Mouse (Mus musculus) 416B (cell line): ENCODE measurements around the gene Kcnd3.

ENCODE experiments used
- DNase-seq: peaks from one replicate; pipeline ENCODE4 v3.0.0; 2011; ENCODE audit warnings: low read depth

Gene Kcnd3

DNA sequence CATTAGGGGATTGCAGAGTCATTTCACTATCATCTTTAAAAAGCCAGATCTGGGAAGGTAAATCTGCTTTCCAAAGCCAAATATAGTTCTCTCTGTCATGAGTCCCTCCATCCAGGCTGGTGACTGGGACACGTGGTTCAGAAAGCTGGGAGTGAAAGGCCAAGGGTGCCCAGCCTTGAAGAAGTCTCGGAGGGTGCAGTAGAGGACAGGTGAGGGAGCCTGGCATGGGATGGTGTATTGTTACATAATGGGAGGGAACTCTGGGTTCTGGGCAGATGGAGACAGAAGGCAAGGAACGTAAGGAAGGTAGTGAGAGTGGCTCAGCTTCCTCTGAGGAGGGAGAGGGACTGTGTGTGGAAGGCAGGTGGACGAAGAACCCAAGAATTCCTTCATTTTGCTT is 5.5 kb downstream of the Kcnd3 start:
- no peak for DNase-seq

DNA sequence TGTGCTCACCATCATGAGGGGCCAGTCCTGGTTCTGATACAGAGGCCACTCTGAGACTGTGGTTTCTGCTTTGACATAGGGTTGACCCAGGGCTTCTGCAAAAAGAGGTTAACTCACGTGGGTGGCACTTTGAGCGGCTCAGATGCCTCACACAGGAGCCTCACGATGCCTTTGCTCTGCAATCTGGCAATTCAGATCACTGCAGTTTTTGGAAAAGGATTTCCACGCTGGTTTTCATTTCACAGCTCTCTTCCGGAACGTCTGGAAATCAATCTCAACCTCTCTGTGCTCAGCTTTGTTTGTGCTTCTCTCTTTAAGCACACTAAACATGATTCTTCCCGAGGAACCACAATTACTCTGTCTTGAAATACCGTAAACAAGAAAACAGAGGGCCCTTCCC is 14.4 kb downstream of the Kcnd3 start:
- DNase-seq = no peak

DNA sequence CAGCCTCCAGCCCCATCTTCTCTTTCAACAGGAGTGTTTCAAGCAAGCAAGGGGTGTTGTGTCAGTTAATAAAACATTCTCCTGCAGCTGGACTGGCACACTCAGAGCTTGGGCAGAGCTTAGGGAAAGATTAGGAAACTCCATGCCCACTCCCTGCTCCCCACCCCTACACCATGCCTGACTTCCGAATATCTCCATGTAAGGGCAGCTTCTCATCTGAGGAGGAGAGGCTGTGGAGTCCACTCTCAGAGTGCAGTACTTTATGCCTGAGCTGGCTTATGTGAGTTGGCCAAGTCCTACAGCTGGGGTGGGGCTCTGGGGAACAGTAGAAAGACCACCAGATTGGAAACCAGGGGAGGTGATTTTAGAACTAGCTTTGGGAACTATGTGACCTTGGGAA is 20.4 kb downstream of the Kcnd3 start:
- no peak for DNase-seq

DNA sequence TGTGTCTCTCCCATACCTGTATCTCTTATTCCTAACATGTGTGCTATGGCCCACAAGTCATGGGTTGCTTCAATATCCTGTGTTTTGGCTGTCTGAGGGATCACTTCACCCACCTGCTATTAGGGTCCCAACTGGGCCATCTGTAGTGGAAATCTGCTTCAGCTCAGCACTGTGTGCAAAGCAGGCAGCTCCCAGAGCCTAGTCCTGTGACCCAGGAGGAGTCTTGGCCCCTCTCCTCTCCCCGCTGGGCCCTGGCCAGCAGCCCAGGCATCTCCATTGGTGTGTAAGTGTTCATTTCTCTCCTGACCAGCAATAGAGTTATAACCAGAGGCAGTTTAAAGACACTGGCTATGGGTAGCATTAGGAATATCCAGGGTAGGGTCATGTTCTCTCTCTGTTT is 24.3 kb downstream of the Kcnd3 start:
- DNase-seq = no peak

DNA sequence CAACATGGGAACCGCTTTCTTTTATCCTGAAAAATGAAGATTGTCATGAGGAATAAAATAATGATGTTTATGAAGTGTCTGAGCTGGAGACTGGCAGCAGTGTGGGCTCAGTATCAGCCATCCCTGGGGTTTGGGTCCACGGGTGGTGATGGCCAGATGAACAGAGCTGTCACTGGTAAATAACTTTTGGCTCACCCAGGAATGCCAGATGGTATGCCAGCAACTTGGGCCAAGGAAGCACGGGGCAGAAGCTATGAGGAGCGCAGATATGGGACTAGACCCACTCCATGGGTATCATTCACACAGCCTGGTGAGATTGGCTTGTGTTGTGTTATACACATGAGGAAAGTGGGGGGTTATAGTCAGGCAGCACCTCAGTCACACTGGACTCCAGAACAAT is 26.7 kb downstream of the Kcnd3 start:
- DNase-seq = no peak

DNA sequence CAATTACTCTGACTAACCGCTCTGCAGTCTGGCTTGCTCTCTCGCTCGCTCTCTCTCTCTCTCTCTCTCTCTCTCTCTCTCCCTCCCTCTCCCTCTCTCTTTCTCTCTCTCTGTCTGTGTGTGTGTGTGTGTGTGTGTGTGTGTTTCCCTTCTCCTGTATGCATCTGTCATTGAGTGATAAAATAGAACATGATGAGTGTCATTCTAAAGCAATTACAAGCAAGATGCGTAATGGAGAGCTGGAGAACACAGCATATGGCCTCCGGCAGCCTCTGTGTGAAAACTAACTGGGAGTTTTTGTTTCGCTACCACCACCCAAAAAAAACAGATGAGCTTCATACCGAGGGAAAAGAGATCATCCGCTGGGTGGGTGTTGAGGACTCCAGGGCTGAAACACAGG is 29.3 kb downstream of the Kcnd3 start:
- no peak for DNase-seq

DNA sequence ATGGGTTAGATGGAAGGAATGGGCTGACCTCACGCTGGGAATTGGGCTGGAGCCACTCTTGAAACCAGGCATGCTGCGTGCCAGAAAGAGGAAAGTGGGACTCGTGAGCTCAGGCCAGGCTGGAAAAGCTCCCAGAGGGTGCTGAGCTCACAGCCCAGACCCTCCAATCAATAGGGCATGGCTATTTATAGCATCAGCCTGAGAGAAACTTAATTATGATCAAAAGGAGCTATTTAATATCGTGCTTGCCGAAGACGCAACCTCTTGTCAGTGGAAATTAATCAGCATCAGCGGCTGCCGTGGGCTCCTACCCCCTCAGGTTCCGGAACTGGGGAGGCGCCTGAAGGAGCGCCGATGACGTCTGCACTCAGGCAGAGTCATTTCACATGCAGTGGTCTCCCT is 31.5 kb downstream of the Kcnd3 start:
- no peak for DNase-seq

DNA sequence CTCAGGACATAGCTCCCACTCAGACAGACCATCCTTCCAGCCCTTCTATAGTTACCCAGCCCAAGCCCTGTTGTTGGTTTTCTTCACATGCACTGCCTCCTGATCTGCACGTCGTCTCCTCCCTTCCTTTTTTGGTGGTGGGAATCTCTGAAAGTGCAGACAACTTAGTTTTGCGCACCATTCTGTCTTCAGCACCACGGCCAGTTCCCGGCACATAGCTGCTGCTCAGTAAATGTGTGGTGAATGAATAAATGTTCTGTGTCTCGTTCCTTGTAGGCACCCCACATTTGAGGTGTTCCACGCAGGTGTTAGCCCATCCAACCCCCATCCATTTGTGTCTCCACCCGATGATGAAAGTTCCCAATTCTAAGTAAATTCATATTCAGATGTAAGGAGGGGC is 35.0 kb downstream of the Kcnd3 start:
- peak; percentile 16 for DNase-seq

DNA sequence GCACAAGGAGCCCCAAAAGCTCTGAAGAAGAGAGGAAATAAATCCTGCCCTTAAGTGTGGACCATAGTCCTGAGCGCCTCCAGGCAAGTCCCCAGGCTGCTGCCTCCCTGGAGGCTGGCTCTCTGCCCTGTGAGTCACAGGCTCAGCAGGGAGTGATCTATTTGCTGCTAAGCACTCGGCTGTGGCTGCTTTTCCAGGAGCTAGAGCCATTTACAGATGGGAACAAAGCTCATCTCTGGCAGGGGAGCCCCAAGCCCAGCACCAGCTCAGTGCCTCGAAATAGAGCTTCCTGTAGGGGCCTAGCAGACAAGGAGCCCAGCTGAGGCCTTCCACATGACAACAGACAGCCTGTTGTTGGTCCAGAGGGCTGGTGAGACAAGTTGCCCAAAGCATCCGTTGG is 37.5 kb downstream of the Kcnd3 start:
- no peak for DNase-seq

DNA sequence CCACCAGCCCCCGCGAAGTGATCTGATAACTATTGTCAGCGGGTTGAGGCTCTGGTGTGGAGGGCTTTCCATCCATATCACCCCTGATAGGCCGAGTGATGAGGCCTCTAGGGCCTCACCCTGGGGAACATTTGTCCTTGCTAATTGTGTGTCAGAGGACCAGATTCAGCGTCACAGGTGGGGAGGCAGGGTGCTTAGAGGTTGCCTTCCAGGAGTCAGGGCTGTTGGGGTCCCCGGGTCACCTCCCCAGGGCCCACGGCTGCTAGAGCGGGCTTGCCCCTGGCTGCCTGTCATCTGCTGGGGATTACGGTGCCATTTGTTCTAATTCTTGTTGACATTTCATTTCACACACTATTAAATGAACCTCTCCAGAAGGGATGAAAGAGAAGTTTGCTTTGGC is 42.8 kb downstream of the Kcnd3 start:
- no peak for DNase-seq

DNA sequence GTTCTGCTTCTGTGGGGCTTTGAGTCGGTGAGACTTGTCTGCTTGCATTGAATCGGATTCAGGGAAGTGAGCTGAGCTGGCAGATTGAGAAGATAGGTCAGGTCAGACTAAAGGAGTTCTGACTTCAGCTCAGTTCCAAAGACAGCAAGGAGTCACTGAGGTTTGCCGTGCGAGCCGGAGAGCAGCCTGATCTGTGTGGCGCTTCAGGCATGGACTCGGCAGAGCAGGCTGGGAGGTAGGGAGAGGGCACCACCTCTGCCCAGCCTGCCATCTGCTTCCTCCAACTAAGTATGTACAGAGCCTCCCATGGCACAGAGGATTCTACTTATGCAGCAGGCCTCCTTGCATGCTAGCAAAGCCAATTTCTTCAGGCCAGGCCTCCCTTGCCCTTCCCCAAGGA is 44.1 kb downstream of the Kcnd3 start:
- no peak for DNase-seq

DNA sequence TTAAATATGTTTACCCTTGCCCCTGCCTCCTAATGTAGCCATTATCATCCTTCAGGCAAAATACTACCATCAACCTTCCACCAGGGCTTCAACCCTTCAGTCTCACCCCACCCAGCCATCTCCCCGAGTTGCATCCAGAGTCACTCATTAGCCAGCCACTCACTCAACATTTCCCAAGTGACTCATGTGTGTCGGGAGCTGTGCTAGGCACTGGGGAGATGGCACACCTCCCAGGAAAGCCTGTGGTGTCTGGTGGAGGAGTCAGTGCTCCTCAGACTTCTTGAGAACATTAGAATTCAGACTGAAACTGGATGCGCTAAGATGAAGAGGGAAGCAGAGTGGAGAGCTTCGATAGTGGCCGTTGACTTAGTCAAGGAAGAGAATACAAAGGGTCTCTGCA is 44.8 kb downstream of the Kcnd3 start:
- no peak for DNase-seq

DNA sequence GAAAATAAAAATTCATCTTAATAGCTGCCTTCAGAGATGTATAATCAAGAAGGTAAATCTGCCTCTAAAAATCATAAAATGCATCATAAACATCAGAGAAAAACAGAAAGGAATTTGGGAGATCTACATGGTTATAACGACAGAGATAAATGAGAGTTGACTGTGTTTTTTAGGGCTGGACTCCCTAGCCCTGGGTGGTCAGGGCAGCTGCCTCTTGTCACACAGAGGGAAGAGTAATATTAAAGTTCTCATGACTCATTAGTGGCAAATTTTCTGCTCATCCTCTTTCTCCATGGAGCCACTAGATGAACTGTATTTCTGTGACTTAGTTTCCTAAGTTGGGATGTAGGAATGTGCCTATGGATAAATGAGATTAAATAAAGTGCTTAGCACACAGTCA is 48.9 kb downstream of the Kcnd3 start:
- DNase-seq = no peak

DNA sequence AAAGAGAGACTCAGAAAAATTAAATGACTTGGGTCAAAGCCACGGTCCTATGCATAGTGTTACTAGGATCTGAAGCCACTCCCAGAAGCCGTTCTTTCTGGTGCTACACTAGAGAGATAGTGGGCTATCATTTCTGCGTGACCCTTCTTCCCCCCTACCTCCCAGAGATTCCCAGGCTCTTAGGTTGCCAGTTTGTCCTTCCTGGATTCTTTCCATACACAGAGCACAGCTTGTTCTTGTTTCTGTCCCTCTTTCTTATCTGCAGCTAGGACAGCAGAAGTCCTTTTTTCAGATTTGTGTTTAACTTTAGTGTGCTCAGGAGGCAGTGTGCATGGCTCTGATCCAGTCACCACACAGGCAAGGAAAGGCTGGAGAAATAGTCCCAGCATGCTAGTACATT is 52.1 kb downstream of the Kcnd3 start:
- no peak for DNase-seq

DNA sequence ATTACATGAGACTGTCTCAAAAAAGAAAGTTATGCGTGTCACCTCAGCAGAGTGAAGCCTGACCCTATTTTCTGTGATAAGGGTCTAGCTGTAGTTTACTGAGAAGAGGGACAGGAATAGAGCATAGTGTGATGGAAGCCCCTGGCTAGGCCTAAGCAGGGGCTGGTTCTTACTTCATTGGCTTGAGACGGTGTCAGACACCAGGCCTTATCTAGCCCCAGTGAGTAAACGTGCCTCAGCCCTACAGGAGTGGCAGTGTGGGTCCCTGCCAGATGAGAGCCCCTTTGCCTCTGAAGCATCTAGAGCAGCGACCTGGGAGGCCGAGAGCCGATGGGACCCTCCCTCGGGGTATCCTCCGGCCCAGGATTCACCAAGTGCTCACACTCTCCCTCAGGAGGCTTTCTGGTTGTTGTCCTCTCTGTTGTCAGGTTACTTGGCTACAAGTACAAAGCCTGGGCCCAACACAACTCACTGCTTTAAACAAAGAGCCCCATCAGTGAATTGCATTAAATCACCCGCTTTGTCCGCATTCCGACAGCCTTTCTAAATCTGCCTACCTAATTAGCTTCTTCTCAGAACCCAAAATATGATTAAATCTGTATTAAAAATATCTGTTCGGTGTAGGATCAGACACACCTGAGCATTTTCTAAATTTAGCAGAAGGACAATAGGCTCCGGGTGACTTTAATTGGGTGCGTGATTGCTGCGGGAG is 53.2 kb downstream of the Kcnd3 start:
- DNase-seq = no peak

DNA sequence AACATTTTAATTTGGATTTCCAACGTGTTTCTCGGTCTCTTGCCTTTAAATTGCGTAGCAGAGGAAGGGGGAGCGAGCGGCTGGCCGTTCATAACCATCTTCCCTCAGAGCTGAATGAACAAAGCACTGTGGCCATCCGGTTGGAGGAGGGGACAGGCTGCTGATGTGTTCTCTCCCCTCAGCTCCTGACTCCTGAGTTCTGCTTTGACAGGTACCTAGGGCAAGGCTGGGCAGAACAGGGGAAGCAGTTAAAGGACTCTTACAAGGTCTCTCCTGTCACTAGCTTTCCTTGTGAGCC is 53.7 kb downstream of the Kcnd3 start:
- DNase-seq = no peak

DNA sequence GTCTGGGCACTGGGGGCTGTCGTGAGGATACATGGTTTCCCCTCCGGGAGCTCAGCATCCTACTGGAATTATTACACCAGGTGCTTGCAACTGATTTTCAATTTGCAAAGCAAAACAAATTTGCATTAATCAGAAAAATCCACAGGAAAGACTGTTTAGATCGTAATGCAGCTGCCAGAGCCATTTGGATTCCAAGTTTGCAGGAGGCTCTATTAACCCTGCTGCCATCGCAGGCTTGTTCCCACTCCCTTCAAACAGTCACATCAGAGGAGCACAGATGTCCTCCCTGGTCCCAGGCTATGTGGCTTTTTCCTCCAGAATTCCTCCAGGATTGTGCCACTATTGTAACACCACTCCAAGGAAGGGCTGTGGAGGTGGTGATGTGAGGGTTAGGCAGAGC is 54.5 kb downstream of the Kcnd3 start:
- no peak for DNase-seq

DNA sequence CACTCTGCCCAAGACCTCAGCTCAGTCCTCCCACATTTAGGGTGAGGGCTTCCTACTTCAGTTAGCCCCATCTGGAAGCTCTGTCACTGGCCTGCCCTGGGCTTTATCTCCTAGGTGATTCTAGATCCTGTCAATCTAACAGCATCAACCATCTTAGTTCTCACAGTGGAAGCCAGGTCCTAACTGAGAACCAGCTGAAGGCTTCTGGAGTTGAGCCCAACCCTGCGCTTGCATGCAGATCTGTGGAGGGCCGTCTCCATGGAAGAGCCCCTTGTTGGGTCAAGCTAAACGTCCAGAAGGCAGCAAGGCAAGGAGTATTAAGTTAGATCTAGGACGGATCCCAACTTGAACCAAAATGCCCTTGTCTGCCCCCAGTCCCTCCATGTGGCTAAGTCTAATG is 57.2 kb downstream of the Kcnd3 start:
- no peak for DNase-seq

DNA sequence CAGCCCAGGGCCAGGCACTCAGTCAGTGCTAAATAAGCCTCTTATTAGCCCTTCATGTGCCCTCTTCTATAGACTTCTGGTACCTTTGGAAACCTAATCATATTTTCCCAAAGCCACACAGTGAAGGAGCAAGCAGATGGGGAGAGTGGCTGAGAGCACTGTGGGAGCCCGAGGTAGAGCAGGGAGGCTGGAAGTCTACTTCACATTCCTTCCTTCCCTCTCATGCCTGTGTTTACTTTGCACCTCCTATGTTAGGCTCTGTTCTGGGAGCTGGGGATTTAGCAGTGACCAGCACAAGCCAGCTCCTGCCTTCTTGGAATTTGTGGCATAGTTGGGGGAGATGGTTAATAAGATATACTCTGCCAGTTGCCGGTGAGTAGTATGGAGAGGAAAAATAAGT is 59.7 kb downstream of the Kcnd3 start:
- DNase-seq = no peak

DNA sequence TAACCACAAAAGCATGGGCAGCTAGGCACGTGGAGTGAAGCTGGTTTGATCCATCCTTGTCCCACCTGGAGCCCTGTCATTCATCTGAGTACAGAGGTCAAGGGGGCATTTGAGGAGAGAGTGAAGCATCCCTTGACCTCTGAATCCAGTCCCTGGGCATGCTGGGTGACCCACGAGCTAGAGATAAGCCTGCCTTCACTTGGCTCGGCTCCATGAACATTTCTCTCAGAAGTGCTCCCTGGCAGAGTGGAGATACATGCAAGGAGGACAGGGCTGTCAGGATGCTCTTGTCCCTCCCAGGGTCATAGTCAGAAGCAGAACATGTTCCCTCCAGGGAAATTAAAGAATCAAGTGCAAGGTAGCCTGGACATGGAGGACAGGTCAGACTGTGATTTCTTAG is 62.1 kb downstream of the Kcnd3 start:
- no peak for DNase-seq

DNA sequence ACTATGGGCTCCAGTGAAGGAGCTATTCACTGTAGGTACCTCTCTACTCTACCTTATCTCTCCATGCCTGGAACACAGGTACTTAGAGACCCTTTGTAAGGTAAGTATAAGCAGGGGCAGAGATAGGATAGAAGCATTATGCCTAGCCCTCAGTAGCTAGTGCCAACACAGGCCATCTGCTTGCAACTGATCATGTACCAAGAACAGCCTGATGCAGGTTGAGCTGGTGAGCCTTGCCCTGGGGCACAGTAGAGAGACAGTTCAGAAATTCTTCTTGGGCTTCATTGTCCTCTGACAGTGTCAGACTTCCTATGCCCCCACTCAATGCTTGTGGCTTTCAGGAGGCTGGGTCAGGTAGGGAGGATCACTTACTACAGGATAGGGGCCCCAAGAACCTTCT is 62.9 kb downstream of the Kcnd3 start:
- no peak for DNase-seq

DNA sequence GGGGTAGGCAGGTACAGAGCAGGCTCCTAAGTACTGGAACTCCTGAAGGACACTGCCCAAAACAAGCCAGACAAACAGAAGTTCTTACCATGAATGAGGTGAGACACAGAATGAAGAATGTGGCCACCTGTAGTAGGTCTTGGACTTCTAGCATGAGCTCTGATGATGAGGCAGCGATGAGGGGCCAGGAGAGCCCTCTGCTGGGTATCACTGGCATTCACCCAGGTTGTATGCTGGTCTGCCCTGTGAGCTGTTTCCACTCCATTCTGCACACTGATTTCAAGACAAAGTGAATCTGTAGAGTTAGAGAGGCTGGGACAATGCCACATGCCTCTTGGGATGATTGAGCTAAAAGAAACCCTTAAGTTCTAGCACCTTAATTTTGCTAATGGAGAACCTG is 63.5 kb downstream of the Kcnd3 start:
- DNase-seq = peak; percentile 2

DNA sequence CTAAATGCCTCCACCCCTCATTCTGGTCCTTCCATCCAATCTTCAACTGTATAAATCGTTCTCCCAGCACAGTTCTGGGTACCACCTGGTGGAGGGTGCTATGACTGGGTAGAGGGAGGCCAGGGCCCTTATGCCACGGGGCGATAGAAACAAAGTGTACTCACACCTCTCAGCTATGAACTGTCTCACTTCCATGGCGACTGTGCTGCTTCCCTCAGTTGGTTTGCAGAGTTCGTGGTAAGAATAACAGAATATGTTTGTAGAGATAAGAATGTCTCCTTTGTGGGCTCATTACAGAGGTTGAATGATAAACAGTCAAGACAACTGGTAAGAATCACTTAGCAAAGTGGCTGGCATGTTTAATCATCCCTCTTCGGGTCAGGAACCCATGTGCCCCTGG is 68.3 kb downstream of the Kcnd3 start:
- no peak for DNase-seq

DNA sequence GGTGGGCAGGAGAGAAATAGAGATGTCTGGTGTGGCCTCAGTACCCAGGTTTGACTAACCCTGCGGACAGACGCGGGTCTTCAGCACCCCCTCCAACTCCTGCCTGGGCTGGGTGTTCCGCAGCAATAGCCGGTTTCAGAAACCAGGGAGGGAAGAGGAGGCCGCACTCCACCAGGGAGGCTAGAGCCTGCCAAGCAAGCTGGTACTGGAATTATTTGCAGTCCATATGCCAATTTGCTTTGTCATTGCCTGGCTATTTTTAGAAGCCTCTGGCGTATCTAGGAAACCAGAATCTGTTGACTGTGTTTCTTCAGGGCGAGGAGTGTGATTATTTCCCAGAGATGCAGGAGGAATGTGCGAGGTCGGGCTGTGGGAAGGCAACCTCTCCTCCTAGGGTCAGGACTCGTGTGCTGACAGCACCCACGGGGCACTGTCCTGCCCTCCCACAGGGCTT is 69.1 kb downstream of the Kcnd3 start:
- no peak for DNase-seq

DNA sequence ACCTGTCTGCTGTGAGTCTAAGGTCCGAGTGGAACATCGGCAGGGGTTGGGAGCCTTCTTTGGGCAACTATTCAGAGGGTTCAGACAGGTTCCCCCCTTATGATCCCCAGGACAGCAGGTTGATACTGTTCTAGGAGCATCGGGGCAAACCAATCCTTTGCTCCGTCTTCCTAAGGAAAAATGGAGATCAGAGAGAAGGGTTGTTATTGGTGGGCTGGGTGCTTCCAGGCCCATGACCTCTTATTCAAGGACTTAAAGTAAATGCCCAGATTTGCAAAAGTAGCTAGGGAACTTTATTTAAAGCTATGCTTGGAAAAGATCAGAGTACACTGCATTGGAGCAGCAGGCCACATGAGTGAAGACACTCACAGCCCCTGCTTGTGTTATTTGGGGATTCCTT is 69.5 kb downstream of the Kcnd3 start:
- DNase-seq = no peak
